Mouse (Mus musculus): ENCODE results near the gene Galnt9.

DNA sequence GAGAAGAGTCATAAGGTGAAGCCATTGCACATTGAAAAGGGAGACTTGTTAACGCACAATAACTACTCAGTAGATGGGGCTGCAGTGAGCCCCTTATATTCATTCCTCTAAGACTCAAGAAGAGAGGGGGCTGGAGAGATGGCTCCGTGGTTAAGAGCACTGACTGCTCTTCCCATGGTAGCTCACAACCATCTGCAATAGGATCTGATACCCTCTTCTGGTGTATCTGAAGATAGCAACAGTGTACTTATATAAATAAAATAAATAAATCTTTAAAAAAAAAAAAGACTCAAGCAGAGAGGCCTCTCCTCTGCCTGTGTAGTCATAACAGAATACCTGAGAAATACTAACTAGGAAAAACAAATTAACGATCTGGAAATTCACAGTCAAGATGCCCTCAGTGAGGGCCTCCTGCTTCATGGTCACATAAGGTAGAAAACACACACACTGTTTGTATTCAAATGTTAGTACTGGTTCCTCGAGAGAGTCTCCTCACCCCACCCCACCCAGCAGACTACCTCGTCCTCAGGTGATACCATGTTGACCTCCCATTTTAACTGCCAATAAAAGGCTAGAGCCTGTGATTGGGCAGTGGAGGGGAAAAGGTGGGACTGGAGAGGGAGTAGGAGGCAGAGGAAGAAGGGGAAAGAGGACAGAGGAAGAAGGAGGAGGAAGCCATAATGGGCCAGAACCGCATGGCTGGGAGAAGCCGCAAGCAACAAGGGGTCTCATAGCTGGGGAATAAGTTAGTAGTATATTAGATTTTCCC, 94.3 kb downstream of the Galnt9 start:
- no peak for TF ChIP-seq CTCF (IDR thresholded peaks at IDR 0.05; ENCODE audit: low read depth)
- no peak for TF ChIP-seq EP300 (IDR thresholded peaks at IDR 0.05; ENCODE audit: low read depth)
